Mouse (Mus musculus): Measurements from ENCODE around the gene Trio.

- TF ChIP-seq CTCF (IDR thresholded peaks at IDR 0.05; ENCODE audit: low read depth) (no peak), EP300 (optimal IDR thresholded peaks at IDR 0.05) (no peak)
Measured at GRCm38 (mm10) chr15:27680997-27681396, 344.7 kb downstream of the Trio start.

Data from stomach, postnatal 0 days (tissue).